Mouse (Mus musculus) heart, embryonic 13.5 days (tissue): ENCODE data around the gene Mrpl51. TPM values are rescaled to one million over a fixed set of nuclear protein-coding genes. Genes with fewer than 3 reads are reported as not detected.
A peak's percentile ranks its signal among the peaks of the same experiment; 100 is the strongest.
"Not testable (repeated sequence)": the region's sequence is repeated elsewhere in the genome, so short reads cannot be mapped to it uniquely, and the experiment has no call there.

Experiments
- ATAC-seq: fragments of 200-750 bp; cut with Nextera tagmentation; 2 replicates; pipeline ENCODE4 v1.8.0; 2017; ENCODE audit warnings: moderate TSS enrichment; ENCODE audit not compliant: insufficient number of reproducible peaks, low FRiP score, low TSS enrichment; ENCODE audit errors: extremely low read depth
- H3K27ac ChIP-seq: fragments of 300-500 bp; sonication (generic); replicated peaks from 2 replicates; pipeline ENCODE4 v1.5.1; 2015; ENCODE audit warnings: moderate library complexity, mild to moderate bottlenecking, inconsistent platforms
- H3K27me3 ChIP-seq: fragments of 300-500 bp; sonication (generic); replicated peaks from 2 replicates; pipeline ENCODE4 v1.6.1; 2015; ENCODE audit warnings: mild to moderate bottlenecking, inconsistent platforms
- H3K36me3 ChIP-seq: fragments of 300-500 bp; sonication (generic); 2 replicates; pipeline ENCODE4 v1.6.1; 2015; ENCODE audit warnings: mild to moderate bottlenecking, inconsistent platforms
- H3K4me1 ChIP-seq: fragments of 300-500 bp; sonication (generic); 2 replicates; pipeline ENCODE4 v1.6.1; 2015; ENCODE audit warnings: inconsistent platforms
- H3K4me2 ChIP-seq: fragments of 300-500 bp; sonication (generic); 2 replicates; pipeline ENCODE4 v1.6.1; 2015; ENCODE audit warnings: inconsistent platforms, mild to moderate bottlenecking, moderate library complexity
- H3K4me3 ChIP-seq: fragments of 300-500 bp; sonication (generic); 2 replicates; pipeline ENCODE4 v1.5.1; 2015; ENCODE audit warnings: moderate library complexity, mild to moderate bottlenecking, inconsistent platforms
- H3K9ac ChIP-seq: fragments of 300-500 bp; sonication (generic); 2 replicates; pipeline ENCODE4 v1.6.1; 2015; ENCODE audit warnings: inconsistent platforms, mild to moderate bottlenecking, moderate library complexity
- H3K9me3 ChIP-seq: fragments of 300-500 bp; sonication (generic); 2 replicates; pipeline ENCODE4 v1.6.1; 2016; ENCODE audit warnings: inconsistent platforms
- WGBS: fragments of 180-500 bp; shearing (Covaris S2); methylation state at CpG from one replicate; pipeline ENCODE4 v1.1.7; 2015; ENCODE audit warnings: mixed read lengths; 5-methylcytosine and 5-hydroxymethylcytosine counted together
- polyA plus RNA-seq: library from polyadenylated mRNA; unstranded; fragments of >200 nt; fragmentation: Nextera tagmentation; extraction: Ambion mirVana; gene quantifications from 2 replicates; pipeline ENCODE4 v1.2.1, GENCODE M21; 2015

Mrpl51 gene
- polyA plus RNA-seq, 1 experiment from 2014 or later: 219 TPM

- Histone ChIP-seq H3K27me3 (no peaks in the 10 kb centered on the region), H3K36me3 (peaks cover 80% of the 10 kb centered on the region), H3K9me3 (no peaks in the 10 kb centered on the region), H3K9ac (peak overlapping the region; percentile 67), H3K4me3 (peak overlapping the region; percentile 98), H3K4me2 (peak overlapping the region; percentile 73), H3K4me1 (peaks cover 43% of the 10 kb centered on the region), H3K27ac (peak overlapping the region; percentile 99)
- 11% methylated on average over 22 of the region's 22 CpGs for whole genome bisulfite sequencing
- ATAC-seq: peak; percentile 5; the same call in 1 of the 2 replicates
Measured at GRCm38 (mm10) chr6:125160854-125161760, 30.5 kb upstream of the Mrpl51 start.

GRCm38 (mm10) chr6:125161971-125162370 lies 29.6 kb upstream of the Mrpl51 start:
- H3K9me3 ChIP-seq, ATAC-seq, H3K27me3 ChIP-seq: not testable (repeated sequence)
- peak overlapping the region; percentile 79 for H3K9ac ChIP-seq
- H3K27ac ChIP-seq: peak overlapping the region; percentile 99
- peaks cover 51% of the 10 kb centered on the region for H3K4me1 ChIP-seq
- H3K4me3 ChIP-seq: peak overlapping the region; percentile 98
- peaks cover 71% of the 10 kb centered on the region for H3K36me3 ChIP-seq
- H3K4me2 ChIP-seq: peak overlapping the region; percentile 73
- WGBS: 8% methylated on average over 4 of the region's 5 CpGs

GRCm38 (mm10) chr6:125162615-125163305 lies 28.8 kb upstream of the Mrpl51 start:
- H3K9ac ChIP-seq: peak overlapping the region; percentile 79
- H3K36me3 ChIP-seq: peaks cover 69% of the 10 kb centered on the region
- H3K9me3 ChIP-seq, H3K27me3 ChIP-seq, ATAC-seq: not testable (repeated sequence)
- WGBS: 50% methylated on average over 13 of the region's 16 CpGs
- peak overlapping the region; percentile 73 for H3K4me2 ChIP-seq
- H3K4me1 ChIP-seq: peaks cover 59% of the 10 kb centered on the region
- H3K27ac ChIP-seq: peak overlapping the region; percentile 99
- peak overlapping the region; percentile 98 for H3K4me3 ChIP-seq

- H3K9ac ChIP-seq: peak overlapping the region; percentile 100
- H3K27ac ChIP-seq: peak overlapping the region; percentile 99
- no peak for ATAC-seq
- H3K27me3 ChIP-seq: no peaks in the 10 kb centered on the region
- peaks cover 69% of the 10 kb centered on the region for H3K4me1 ChIP-seq
- no peaks in the 10 kb centered on the region for H3K9me3 ChIP-seq
- H3K4me2 ChIP-seq: peak overlapping the region; percentile 73
- peak overlapping the region; percentile 98 for H3K4me3 ChIP-seq
- 4% methylated on average over 20 of the region's 20 CpGs for WGBS
- H3K36me3 ChIP-seq: peaks cover 71% of the 10 kb centered on the region
Measured at GRCm38 (mm10) chr6:125163801-125164657, 27.6 kb upstream of the Mrpl51 start.

GRCm38 (mm10) chr6:125164672-125165327 lies 26.8 kb upstream of the Mrpl51 start:
- H3K9ac ChIP-seq: peak overlapping the region; percentile 100
- peaks cover 68% of the 10 kb centered on the region for H3K4me1 ChIP-seq
- peak overlapping the region; percentile 98 for H3K4me3 ChIP-seq
- H3K4me2 ChIP-seq: peak overlapping the region; percentile 73
- peak; percentile 6 for ATAC-seq
- H3K9me3 ChIP-seq: no peaks in the 10 kb centered on the region
- H3K36me3 ChIP-seq: peaks cover 71% of the 10 kb centered on the region
- WGBS: under 1% methylated on average over 39 of the region's 39 CpGs
- no peaks in the 10 kb centered on the region for H3K27me3 ChIP-seq
- peak overlapping the region; percentile 99 for H3K27ac ChIP-seq

GRCm38 (mm10) chr6:125165328-125165891 lies 26.2 kb upstream of the Mrpl51 start:
- peak overlapping the region; percentile 100 for H3K9ac ChIP-seq
- peak overlapping the region; percentile 73 for H3K4me2 ChIP-seq
- peaks cover 71% of the 10 kb centered on the region for H3K36me3 ChIP-seq
- no peaks in the 10 kb centered on the region for H3K9me3 ChIP-seq
- under 1% methylated on average over 36 of the region's 36 CpGs for WGBS
- H3K27ac ChIP-seq: peak overlapping the region; percentile 99
- ATAC-seq: peak; percentile 76
- H3K4me1 ChIP-seq: peaks cover 62% of the 10 kb centered on the region
- H3K27me3 ChIP-seq: no peaks in the 10 kb centered on the region
- peak overlapping the region; percentile 98 for H3K4me3 ChIP-seq

- peak within 1 kb of the TSS; percentile 100 for H3K9ac ChIP-seq
- H3K4me1 ChIP-seq: peaks cover 55% of the 10 kb centered on the region
- peak within 1 kb of the TSS; percentile 98 for H3K4me3 ChIP-seq
- H3K9me3 ChIP-seq: no peaks in the 10 kb centered on the region
- no peaks in the 10 kb centered on the region for H3K27me3 ChIP-seq
- peak within 1 kb of the TSS; percentile 99 for H3K27ac ChIP-seq
- peaks cover 71% of the 10 kb centered on the region for H3K36me3 ChIP-seq
- H3K4me2 ChIP-seq: peak within 1 kb of the TSS; percentile 73
- ATAC-seq: peak; percentile 72
- under 1% methylated on average over 17 of the region's 18 CpGs for WGBS
Measured at GRCm38 (mm10) chr6:125166051-125166751, 25.4 kb upstream of the Mrpl51 start, which contains the start of gene Gapdh. Gapdh (minus strand) TSS chr6:125166467.

- peaks cover 72% of the 10 kb centered on the region for H3K36me3 ChIP-seq
Measured at GRCm38 (mm10) chr6:125166861-125167650, 24.5 kb upstream of the Mrpl51 start.

GRCm38 (mm10) chr6:125168086-125168485 lies 23.5 kb upstream of the Mrpl51 start:
- 90% methylated on average over 14 of the region's 14 CpGs for WGBS

More at GRCm38 (mm10) chr6:125166861-125167650, 24.5 kb upstream of the Mrpl51 start:
- Histone ChIP-seq H3K27ac (peak overlapping the region; percentile 99), H3K4me1 (peaks cover 46% of the 10 kb centered on the region), H3K9ac (peak overlapping the region; percentile 88), H3K27me3 (no peaks in the 10 kb centered on the region), H3K4me2 (peak overlapping the region; percentile 73), H3K9me3 (no peaks in the 10 kb centered on the region), H3K4me3 (peak overlapping the region; percentile 98)
- ATAC-seq: peak; percentile 27; the same call in 1 of the 2 replicates
- WGBS: 15% methylated on average over 10 of the region's 10 CpGs

More at GRCm38 (mm10) chr6:125168086-125168485, 23.5 kb upstream of the Mrpl51 start:
- Histone ChIP-seq H3K36me3 (peaks cover 72% of the 10 kb centered on the region), H3K27ac (peak overlapping the region; percentile 99), H3K27me3 (no peaks in the 10 kb centered on the region), H3K4me2 (0 out of 2 replicates have a peak overlapping the region, but pooled peaks have one; percentile 73), H3K9me3 (no peaks in the 10 kb centered on the region), H3K4me3 (no peak overlapping the region), H3K4me1 (peaks cover 45% of the 10 kb centered on the region), H3K9ac (peak overlapping the region; percentile 88)
- ATAC-seq: no peak
